Mouse (Mus musculus): Measurements from ENCODE around the gene Mark3.

The Mark3 gene

DNA sequence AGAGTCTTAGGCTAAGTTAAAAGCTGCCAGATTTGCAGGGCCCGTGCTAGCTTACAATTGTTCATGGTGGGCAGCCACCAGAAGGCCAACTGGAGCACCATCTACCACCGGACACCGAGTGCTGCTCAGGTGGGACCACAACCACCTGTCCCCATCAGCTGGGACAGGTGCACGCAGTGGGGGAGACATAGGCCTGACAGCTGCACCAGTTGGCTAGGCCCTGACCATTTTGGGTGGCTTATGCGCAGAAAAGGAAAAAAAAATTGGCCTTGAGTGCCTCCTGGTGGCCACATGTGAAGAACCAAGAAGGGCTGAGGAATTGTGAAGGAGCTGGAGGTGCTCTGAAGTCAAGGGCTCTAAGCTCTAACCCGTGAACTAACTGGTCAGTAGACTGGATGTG is 121.9 kb downstream of the Mark3 start:
- peak; percentile 69 for DNase-seq (ENCODE audit: low read depth, low spot score)

DNA sequence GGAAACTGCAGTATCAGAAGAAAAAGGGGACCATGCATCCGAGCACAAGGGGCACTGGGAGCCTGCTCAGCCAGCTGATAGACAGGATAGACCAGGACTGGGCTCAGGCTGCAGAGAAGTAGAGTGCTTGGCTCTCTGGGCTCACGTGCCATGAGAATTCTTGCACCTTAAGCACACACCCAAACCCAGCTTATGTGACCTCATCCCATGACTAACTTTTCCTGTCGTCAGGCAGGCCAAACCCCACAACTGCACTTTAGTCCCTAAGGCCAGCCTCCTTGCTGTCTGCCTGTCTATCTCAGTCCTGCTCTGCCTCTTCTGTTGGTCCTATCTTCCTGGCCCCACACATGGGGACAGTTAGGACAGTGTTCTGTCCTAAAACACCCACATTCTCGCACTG is 123.4 kb downstream of the Mark3 start:
- DNase-seq (ENCODE audit: low read depth, low spot score) = no peak

GRCm38 (mm10) chr12:111698346-111698913 is 124.1 kb downstream of the Mark3 start:
- DNase-seq (ENCODE audit: low read depth, low spot score) = no peak

DNA sequence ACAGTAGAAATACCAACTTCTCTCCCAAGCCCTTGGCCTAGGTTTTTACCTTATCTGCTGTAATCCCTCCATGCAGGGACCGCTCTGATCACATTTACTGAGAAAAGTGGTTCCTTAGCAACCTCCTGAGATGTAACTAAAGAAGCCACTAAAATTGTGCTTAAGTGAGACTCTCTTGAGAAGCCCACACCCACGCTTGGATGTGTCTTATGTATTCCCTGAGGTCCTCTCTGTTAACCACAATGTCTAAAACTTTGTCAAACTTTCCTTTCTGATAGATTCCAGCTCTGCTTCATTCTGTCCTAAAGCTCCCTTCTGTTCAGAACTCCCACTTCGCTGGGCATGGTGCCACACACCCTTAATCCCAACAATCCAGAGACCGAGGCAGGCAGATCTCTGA is 125.2 kb downstream of the Mark3 start:
- DNase-seq (ENCODE audit: low read depth, low spot score) = no peak

- DNase-seq (ENCODE audit: low read depth, low spot score) = no peak
Observed at GRCm38 (mm10) chr12:111700920-111701458, 126.7 kb downstream of the Mark3 start.

DNA sequence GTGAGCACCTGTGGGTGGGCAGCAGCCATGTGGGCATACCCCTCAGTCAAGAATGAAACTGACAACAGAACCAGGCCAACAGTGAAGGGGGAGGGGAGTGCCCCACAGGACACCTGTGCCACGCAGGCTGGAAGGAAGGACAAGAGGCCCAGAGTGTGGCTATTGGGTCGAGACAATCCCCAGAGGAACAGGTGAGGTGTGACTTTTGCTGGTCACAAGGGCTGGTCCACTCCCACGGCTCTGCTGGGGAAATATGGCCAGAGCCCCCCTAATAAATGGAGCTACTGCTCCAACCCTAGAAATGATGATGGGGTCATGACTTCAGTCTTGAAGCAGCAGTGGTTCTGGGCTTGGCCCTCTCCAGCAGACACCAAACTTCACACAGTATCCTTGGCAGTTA is 129.0 kb downstream of the Mark3 start:
- no peak for DNase-seq (ENCODE audit: low read depth, low spot score)

- DNase-seq (ENCODE audit: low read depth, low spot score) = peak; percentile 38
Observed at GRCm38 (mm10) chr12:111704609-111705008, 130.3 kb downstream of the Mark3 start.

GRCm38 (mm10) chr12:111705186-111705973 is 131.1 kb downstream of the Mark3 start:
- no peak for DNase-seq (ENCODE audit: low read depth, low spot score)
